Mouse (Mus musculus) embryonic stem cell, embryonic (primary cell): ENCODE results near the gene Mat1a.

ENCODE experiments used
- CTCF ChIA-PET, 4 experiments: fragments of 300-600 bp in 2 of 4; fragments of 350-600 bp in 2 of 4; sonication (Branson Sonifier 250); formaldehyde crosslinking; loops; one replicate each; lab custom pipeline; 2022; ENCODE audit warnings: inconsistent platforms in 2 of 4; lab: Charles Lee
- POLR2A ChIA-PET, 4 experiments: fragments of 300-600 bp in 2 of 4; fragments of 350-600 bp in 2 of 4; sonication (Branson Sonifier 250); formaldehyde crosslinking; loops; one replicate each; lab custom pipeline; 2022; ENCODE audit warnings: antibody characterized with exemption in 4 of 4, inconsistent platforms in 1 of 4; lab: Charles Lee

Gene Mat1a

GRCm38 (mm10) chr14:41116271-41116670 is 11.4 kb downstream of the Mat1a start:
- ChIA-PET CTCF (no interaction called here), POLR2A (no interaction called here)

- ChIA-PET CTCF (no interaction called here), POLR2A (no interaction called here)
Observed at GRCm38 (mm10) chr14:41124683-41125082, 19.8 kb downstream of the Mat1a start.

- POLR2A ChIA-PET = no interaction called here
- CTCF ChIA-PET = interaction anchor here in 3 of 4 experiments (0.8 to 1.4 kb wide), 5 partner anchors 9 to 57 kb away, joined by 3 to 6 read pairs (median 4); no protein-coding TSS in a partner anchor
Observed at GRCm38 (mm10) chr14:41127997-41128396, 23.2 kb downstream of the Mat1a start.

GRCm38 (mm10) chr14:41131540-41131939 is 26.7 kb downstream of the Mat1a start, which contains the start of gene Sftpa1:
TSS of gene Sftpa1 (plus strand) at chr14:41131782.
- ChIA-PET CTCF (no interaction called here), POLR2A (interaction anchor here in 1 of 4 experiments (0.7 kb wide), 1 partner anchor 280 kb away, joined by 3 read pairs; no protein-coding TSS in a partner anchor)

GRCm38 (mm10) chr14:41137006-41137405 is 32.2 kb downstream of the Mat1a start:
- CTCF ChIA-PET = no interaction called here
- POLR2A ChIA-PET = no interaction called here

- POLR2A ChIA-PET = no interaction called here
- CTCF ChIA-PET = no interaction called here
Observed at GRCm38 (mm10) chr14:41140686-41141085, 35.9 kb downstream of the Mat1a start.

GRCm38 (mm10) chr14:41146035-41146434 is 41.2 kb downstream of the Mat1a start:
- CTCF ChIA-PET = no interaction called here
- POLR2A ChIA-PET = no interaction called here

- ChIA-PET CTCF (no interaction called here), POLR2A (no interaction called here)
Observed at GRCm38 (mm10) chr14:41146922-41147321, 42.1 kb downstream of the Mat1a start.

GRCm38 (mm10) chr14:41147356-41147755 is 42.5 kb downstream of the Mat1a start:
- ChIA-PET POLR2A (interaction anchor here in 1 of 4 experiments (1.1 kb wide), 1 partner anchor 11 kb away, joined by 4 read pairs; no protein-coding TSS in a partner anchor), CTCF (interaction anchor here in 1 of 4 experiments (0.6 kb wide), 1 partner anchor 13 kb away, joined by 3 read pairs; no protein-coding TSS in a partner anchor)

- ChIA-PET POLR2A (interaction anchor here in 1 of 4 experiments (0.8 kb wide), 1 partner anchor 480 kb away, joined by 3 read pairs; no protein-coding TSS in a partner anchor), CTCF (no interaction called here)
Observed at GRCm38 (mm10) chr14:41151220-41151898, 46.5 kb downstream of the Mat1a start, which contains the start of gene Mbl1. TSS of gene Mbl1 (plus strand) at chr14:41151458.

- CTCF ChIA-PET = no interaction called here
- POLR2A ChIA-PET = no interaction called here
Observed at GRCm38 (mm10) chr14:41160076-41160475, 55.2 kb downstream of the Mat1a start.

- POLR2A ChIA-PET = no interaction called here
- CTCF ChIA-PET = interaction anchor here in 3 of 4 experiments (0.7 to 2.5 kb wide), 5 partner anchors 13 to 402 kb away, joined by 3 to 30 read pairs (median 3); no protein-coding TSS in a partner anchor
Observed at GRCm38 (mm10) chr14:41160743-41161142, 55.9 kb downstream of the Mat1a start.

- ChIA-PET POLR2A (interaction anchor here in 2 of 4 experiments (0.7 to 0.9 kb wide), 3 partner anchors 72 to 1702 kb away, joined by 3 to 4 read pairs (median 4); no protein-coding TSS in a partner anchor), CTCF (interaction anchor here (0.6 to 2.7 kb wide), 26 partner anchors 8 to 194 kb away, joined by 3 to 30 read pairs (median 5); no protein-coding TSS in a partner anchor)
Observed at GRCm38 (mm10) chr14:41162663-41163062, 57.8 kb downstream of the Mat1a start.

- ChIA-PET CTCF (no interaction called here), POLR2A (no interaction called here)
Observed at GRCm38 (mm10) chr14:41167278-41167677, 62.4 kb downstream of the Mat1a start.

- CTCF ChIA-PET = no interaction called here
- POLR2A ChIA-PET = no interaction called here
Observed at GRCm38 (mm10) chr14:41168567-41168966, 63.7 kb downstream of the Mat1a start.

GRCm38 (mm10) chr14:41170514-41170913 is 65.7 kb downstream of the Mat1a start:
- CTCF ChIA-PET = interaction anchor here in 1 of 4 experiments (0.6 kb wide), 1 partner anchor 8 kb away, joined by 3 read pairs; no protein-coding TSS in a partner anchor
- POLR2A ChIA-PET = no interaction called here
